Mouse (Mus musculus) neutrophil, adult 59 days (primary cell): ENCODE measurements around the gene Atxn10. TPM values are rescaled to one million over a fixed set of nuclear protein-coding genes. Genes with fewer than 3 reads are reported as not detected.

Source experiments
- total RNA-seq, 2 experiments: library from RNA; stranded (reverse); gene quantifications; 1 replicate in 1 of 2; 2 replicates in 1 of 2; pipeline ENCODE4 v1.2.4; 2023

Gene Atxn10
- 100 to 1,000 TPM; 180 to 181 TPM for total RNA-seq

DNA sequence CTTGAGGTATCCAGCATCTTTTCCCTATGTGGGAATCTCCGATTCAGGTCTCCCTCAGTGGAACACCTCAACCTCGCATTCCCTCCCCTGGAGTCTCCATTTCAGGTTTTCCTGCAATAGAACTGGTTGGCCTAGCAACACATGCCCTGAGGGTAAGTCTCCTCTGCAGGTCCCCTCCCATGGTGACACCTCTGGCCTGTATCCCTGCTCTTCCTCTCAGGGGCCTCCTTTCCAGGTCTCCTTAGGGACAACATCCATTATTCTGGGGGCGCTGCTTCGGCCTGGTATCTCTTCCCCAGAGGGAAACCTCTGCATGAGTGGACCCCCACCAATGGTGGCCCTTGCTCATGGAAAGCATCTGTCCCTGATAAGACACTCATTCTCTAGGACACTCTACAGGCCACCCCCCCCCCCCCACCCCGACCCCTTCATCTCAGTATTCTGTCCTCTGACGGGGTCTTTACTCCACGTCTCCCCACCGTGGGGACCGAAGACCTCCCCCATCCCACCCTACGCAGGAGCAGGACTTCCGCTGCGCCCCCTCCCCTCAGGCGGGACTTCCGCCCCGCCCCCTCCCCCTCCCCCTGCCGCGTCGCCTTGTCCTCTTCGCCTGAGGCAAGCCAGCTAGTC lies at the start of gene Atxn10:
Gene Atxn10, plus strand, starts transcription at position 575 of the 630 bp plus-strand sequence.

DNA sequence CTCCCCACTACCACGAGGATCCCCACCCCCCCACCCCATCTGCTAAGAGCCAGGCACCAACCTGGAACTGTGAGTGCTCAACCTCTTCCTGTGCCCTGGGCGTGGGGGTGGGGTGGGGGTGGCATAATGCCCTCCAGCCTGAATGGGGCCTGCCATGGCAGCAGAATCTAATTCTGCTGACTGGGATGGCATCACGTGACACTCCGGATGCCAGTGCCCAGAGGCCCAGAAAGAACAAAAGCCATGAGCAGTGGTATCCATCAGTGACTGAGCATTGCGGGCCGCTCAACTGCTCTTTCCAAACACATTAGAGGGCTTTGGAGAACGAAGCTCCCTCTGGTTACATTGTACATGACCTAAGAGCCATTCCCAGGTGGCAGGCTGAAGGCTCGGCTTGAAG lies 167.1 kb downstream of the Atxn10 start, which contains the start of gene 7530416G11Rik:
Gene 7530416G11Rik, minus strand, starts transcription at position 101 of the 400 bp plus-strand sequence.

Other genes starting within 250 kb of the Atxn10 start
- gene Smc1b, start 204.3 kb upstream of the Atxn10 start, total RNA-seq = not detected
- gene Ribc2, start 204.2 kb upstream of the Atxn10 start, total RNA-seq = not detected
- 1 to 10 TPM; 2.7 to 4.2 TPM for gene Fbln1, start 130.3 kb upstream of the Atxn10 start, total RNA-seq
- gene 7530416G11Rik, start 167.0 kb downstream of the Atxn10 start, total RNA-seq = not detected
- not detected for gene Wnt7b, start 246.2 kb downstream of the Atxn10 start, total RNA-seq